Mouse (Mus musculus) hindbrain, embryonic 12.5 days (tissue): Measurements from ENCODE around the gene Dpp6. TPM values are rescaled to one million over a fixed set of nuclear protein-coding genes. Genes with fewer than 3 reads are reported as not detected.
A peak's percentile ranks its signal among the peaks of the same experiment; 100 is the strongest.

Source experiments
- ATAC-seq: fragments of 200-750 bp; cut with Nextera tagmentation; 2 replicates; pipeline ENCODE4 v1.8.0; 2017; ENCODE audit warnings: moderate TSS enrichment; ENCODE audit not compliant: low FRiP score
- H3K27ac ChIP-seq: fragments of 300-500 bp; sonication (generic); 2 replicates; pipeline ENCODE4 v1.5.1; 2016; ENCODE audit warnings: mild to moderate bottlenecking
- H3K27me3 ChIP-seq: fragments of 300-500 bp; sonication (generic); 2 replicates; pipeline ENCODE4 v1.6.1; 2016; ENCODE audit warnings: mild to moderate bottlenecking
- H3K36me3 ChIP-seq: fragments of 300-500 bp; sonication (generic); 2 replicates; pipeline ENCODE4 v1.6.1; 2016; ENCODE audit warnings: mild to moderate bottlenecking
- H3K4me1 ChIP-seq: fragments of 300-500 bp; sonication (generic); 2 replicates; pipeline ENCODE4 v1.6.1; 2016
- H3K4me2 ChIP-seq: fragments of 300-500 bp; sonication (generic); replicated peaks from 2 replicates; pipeline ENCODE4 v1.6.1; 2016; ENCODE audit warnings: mild to moderate bottlenecking
- H3K4me3 ChIP-seq: fragments of 300-500 bp; sonication (generic); 2 replicates; pipeline ENCODE4 v1.5.1; 2016; ENCODE audit warnings: mild to moderate bottlenecking
- H3K9ac ChIP-seq: fragments of 300-500 bp; sonication (generic); 2 replicates; pipeline ENCODE4 v1.6.1; 2016; ENCODE audit warnings: mild to moderate bottlenecking, moderate library complexity
- H3K9me3 ChIP-seq: fragments of 300-500 bp; sonication (generic); replicated peaks from 2 replicates; pipeline ENCODE4 v1.6.1; 2016; ENCODE audit warnings: mild to moderate bottlenecking
- WGBS: fragments of 180-500 bp; shearing (Covaris S2); methylation state at CpG from one replicate; pipeline ENCODE4 v1.1.7; 2016; 5-methylcytosine and 5-hydroxymethylcytosine counted together
- polyA plus RNA-seq: library from polyadenylated mRNA; unstranded; fragments of >200 nt; fragmentation: Nextera tagmentation; extraction: Ambion mirVana; gene quantifications from 2 replicates; pipeline ENCODE4 v1.2.1, GENCODE M21; 2016

The Dpp6 gene
- polyA plus RNA-seq, 1 experiment from 2014 or later = 27.2 TPM

DNA sequence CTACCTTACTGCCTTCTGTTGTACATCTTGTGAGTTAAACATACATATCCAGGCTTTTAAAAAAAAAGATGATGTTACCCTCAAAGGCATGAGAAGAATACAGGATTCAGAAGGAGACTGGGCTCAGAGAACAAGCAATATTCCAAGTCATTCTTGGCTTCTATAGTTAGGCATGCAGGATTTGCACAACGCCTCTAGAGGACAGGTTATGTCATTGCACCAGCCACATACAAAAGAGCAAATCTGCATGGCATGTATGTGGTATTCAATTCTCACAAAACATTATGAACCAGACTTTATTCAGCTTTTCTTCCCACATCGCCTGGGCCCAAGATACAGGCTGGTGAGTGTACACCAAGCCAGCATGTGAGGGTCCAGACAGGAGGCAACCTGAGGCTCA lies 907.5 kb downstream of the Dpp6 start:
- Histone ChIP-seq H3K27ac (no peak overlapping the region), H3K9me3 (no peaks in the 10 kb centered on the region), H3K27me3 (no peaks in the 10 kb centered on the region), H3K9ac (no peak overlapping the region), H3K4me3 (no peak overlapping the region), H3K4me2 (no peak overlapping the region), H3K36me3 (no peaks in the 10 kb centered on the region), H3K4me1 (no peaks in the 10 kb centered on the region)
- no peak for ATAC-seq
- WGBS = 38% methylated on average over 2 of the region's 2 CpGs

- H3K9ac ChIP-seq = no peak overlapping the region
- 0 out of 2 replicates have a peak, but pooled peaks cover 5% of the 10 kb centered on the region for H3K4me1 ChIP-seq
- H3K27me3 ChIP-seq = no peaks in the 10 kb centered on the region
- no peak for ATAC-seq
- H3K4me3 ChIP-seq = no peak overlapping the region
- no peaks in the 10 kb centered on the region for H3K36me3 ChIP-seq
- no peak overlapping the region for H3K4me2 ChIP-seq
- 0 out of 2 replicates have a peak, but pooled peaks cover 6% of the 10 kb centered on the region for H3K9me3 ChIP-seq
- H3K27ac ChIP-seq = no peak overlapping the region
- WGBS = 79% methylated on average over 5 of the region's 5 CpGs
Observed at GRCm38 (mm10) chr5:27730666-27731065, 913.7 kb downstream of the Dpp6 start.

GRCm38 (mm10) chr5:27731392-27731791 lies 914.4 kb downstream of the Dpp6 start:
- Histone ChIP-seq H3K4me1 (0 out of 2 replicates have a peak, but pooled peaks cover 5% of the 10 kb centered on the region), H3K27me3 (no peaks in the 10 kb centered on the region), H3K27ac (no peak overlapping the region), H3K36me3 (no peaks in the 10 kb centered on the region), H3K9me3 (0 out of 2 replicates have a peak, but pooled peaks cover 6% of the 10 kb centered on the region), H3K9ac (no peak overlapping the region), H3K4me2 (no peak overlapping the region), H3K4me3 (no peak overlapping the region)
- WGBS = 58% methylated on average over 1 of the region's 1 CpGs
- ATAC-seq = no peak

GRCm38 (mm10) chr5:27732288-27732868 lies 915.4 kb downstream of the Dpp6 start:
- no peaks in the 10 kb centered on the region for H3K27me3 ChIP-seq
- H3K36me3 ChIP-seq = no peaks in the 10 kb centered on the region
- H3K4me1 ChIP-seq = 0 out of 2 replicates have a peak, but pooled peaks cover 5% of the 10 kb centered on the region
- H3K9ac ChIP-seq = no peak overlapping the region
- no peak overlapping the region for H3K4me3 ChIP-seq
- no peak overlapping the region; the same call in 1 of the 2 replicates for H3K27ac ChIP-seq
- ATAC-seq = no peak
- 0 out of 2 replicates have a peak, but pooled peaks cover 6% of the 10 kb centered on the region for H3K9me3 ChIP-seq
- H3K4me2 ChIP-seq = no peak overlapping the region
- WGBS = 79% methylated on average over 5 of the region's 5 CpGs

DNA sequence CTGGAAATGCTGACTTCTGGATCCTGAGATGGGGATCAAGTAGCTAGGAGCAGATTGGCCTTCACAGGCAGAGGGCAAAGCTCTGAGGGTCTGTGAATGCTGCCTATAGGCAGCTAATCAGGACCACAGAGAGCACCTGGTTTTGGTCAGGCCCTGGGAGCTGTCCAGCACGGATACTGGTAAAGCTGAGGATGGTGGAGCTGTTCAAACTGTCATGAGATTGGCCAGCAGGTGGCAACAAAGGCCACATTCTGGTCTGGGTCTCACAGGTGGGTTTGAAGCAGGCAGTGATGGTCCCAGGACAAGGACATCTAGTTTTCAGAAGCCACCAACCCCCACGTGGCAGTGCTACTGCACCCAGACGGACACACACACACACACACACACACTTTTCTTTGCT lies 920.2 kb downstream of the Dpp6 start:
- Histone ChIP-seq H3K9ac (no peak overlapping the region), H3K36me3 (peaks cover 16% of the 10 kb centered on the region), H3K4me2 (no peak overlapping the region), H3K4me3 (no peak overlapping the region), H3K4me1 (0 out of 2 replicates have a peak, but pooled peaks cover 4% of the 10 kb centered on the region), H3K9me3 (0 out of 2 replicates have a peak, but pooled peaks cover 6% of the 10 kb centered on the region), H3K27ac (no peak overlapping the region), H3K27me3 (no peaks in the 10 kb centered on the region)
- ATAC-seq = 0 out of 2 replicates have a peak, but pooled peaks have one; percentile 56
- 11% methylated on average over 3 of the region's 3 CpGs for WGBS

GRCm38 (mm10) chr5:27739216-27739615 lies 922.2 kb downstream of the Dpp6 start:
- H3K4me1 ChIP-seq = no peaks in the 10 kb centered on the region
- whole genome bisulfite sequencing = 84% methylated on average over 6 of the region's 6 CpGs
- H3K4me3 ChIP-seq = no peak overlapping the region
- ATAC-seq = no peak
- no peak overlapping the region for H3K27ac ChIP-seq
- peaks cover 37% of the 10 kb centered on the region for H3K36me3 ChIP-seq
- H3K27me3 ChIP-seq = no peaks in the 10 kb centered on the region
- no peak overlapping the region for H3K9ac ChIP-seq
- no peak overlapping the region for H3K4me2 ChIP-seq
- H3K9me3 ChIP-seq = 0 out of 2 replicates have a peak, but pooled peaks cover 6% of the 10 kb centered on the region

DNA sequence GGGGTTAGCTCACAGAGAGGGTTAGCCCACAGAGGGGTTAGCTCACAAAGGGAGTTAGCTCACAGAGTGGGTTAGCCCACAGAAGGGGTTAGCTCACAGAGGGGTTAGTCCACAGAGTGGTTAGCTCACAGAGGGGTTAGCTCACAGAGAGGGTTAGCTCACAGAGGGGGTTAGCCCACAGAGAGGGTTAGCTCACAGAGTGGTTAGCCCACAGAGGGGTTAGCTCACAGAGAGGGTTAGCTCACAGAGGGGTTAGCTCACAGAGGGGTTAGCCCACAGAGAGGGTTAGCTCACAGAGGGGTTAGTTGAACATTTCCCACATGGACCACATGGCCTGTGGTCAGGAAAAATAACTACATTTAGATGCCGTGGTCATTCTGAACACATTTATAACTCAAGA lies 927.9 kb downstream of the Dpp6 start:
- no peak overlapping the region for H3K4me3 ChIP-seq
- H3K4me1 ChIP-seq = no peaks in the 10 kb centered on the region
- WGBS = 88% methylated on average over 1 of the region's 1 CpGs

GRCm38 (mm10) chr5:27765780-27766179 lies 948.8 kb downstream of the Dpp6 start:
- 81% methylated on average over 4 of the region's 4 CpGs for WGBS
- no peak overlapping the region for H3K4me3 ChIP-seq
- no peaks in the 10 kb centered on the region for H3K27me3 ChIP-seq
- H3K9ac ChIP-seq = no peak overlapping the region
- H3K36me3 ChIP-seq = peaks cover 72% of the 10 kb centered on the region
- ATAC-seq = no peak
- no peak overlapping the region for H3K4me2 ChIP-seq
- H3K4me1 ChIP-seq = 0 out of 2 replicates have a peak, but pooled peaks cover 3% of the 10 kb centered on the region
- H3K27ac ChIP-seq = no peak overlapping the region
- H3K9me3 ChIP-seq = no peaks in the 10 kb centered on the region

More for the DNA sequence above, 927.9 kb downstream of the Dpp6 start:
- H3K9me3 ChIP-seq = no peaks in the 10 kb centered on the region
- no peak overlapping the region for H3K9ac ChIP-seq
- no peaks in the 10 kb centered on the region for H3K27me3 ChIP-seq
- no peak overlapping the region for H3K4me2 ChIP-seq
- H3K36me3 ChIP-seq = peaks cover 73% of the 10 kb centered on the region
- no peak for ATAC-seq
- H3K27ac ChIP-seq = no peak overlapping the region

GRCm38 (mm10) chr5:27767948-27768347 lies 950.9 kb downstream of the Dpp6 start:
- ATAC-seq = 0 out of 2 replicates have a peak, but pooled peaks have one; percentile 57
- Histone ChIP-seq H3K36me3 (peaks cover 72% of the 10 kb centered on the region), H3K9ac (no peak overlapping the region)

More at GRCm38 (mm10) chr5:27767948-27768347, 950.9 kb downstream of the Dpp6 start:
- 65% methylated on average over 5 of the region's 5 CpGs for WGBS
- no peak overlapping the region for H3K4me2 ChIP-seq
- 0 out of 2 replicates have a peak, but pooled peaks cover 3% of the 10 kb centered on the region for H3K4me1 ChIP-seq
- H3K27me3 ChIP-seq = no peaks in the 10 kb centered on the region
- H3K9me3 ChIP-seq = no peaks in the 10 kb centered on the region
- no peak overlapping the region for H3K4me3 ChIP-seq
- peak overlapping the region; percentile 57; the same call in 1 of the 2 replicates for H3K27ac ChIP-seq
